In the genomic region with DNA sequence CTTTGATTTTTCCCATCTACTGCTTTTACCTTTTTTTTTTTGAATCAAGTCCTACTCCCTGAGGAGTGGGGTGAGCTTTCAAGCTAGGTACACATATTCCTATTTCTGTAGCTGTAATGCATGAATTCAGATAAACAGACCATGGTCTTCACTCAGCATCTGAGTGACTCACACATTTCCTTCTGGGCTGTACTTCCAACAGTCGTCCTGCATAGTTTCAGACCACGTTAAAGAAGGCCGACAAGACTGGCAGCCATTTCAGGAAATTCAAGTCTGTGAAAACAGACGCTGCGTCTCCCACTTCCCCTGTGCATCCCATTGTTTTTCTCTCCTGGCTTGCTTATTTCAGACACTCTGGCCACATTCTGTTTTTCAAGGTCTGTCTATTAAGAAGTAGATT, we compare ENCODE assay signal across 17 mouse cellular contexts. TPM values are rescaled to one million over a fixed set of nuclear protein-coding genes. Genes with fewer than 3 reads are reported as not detected.
DNase-seq lines count a peak whose midpoint lies in the region; ATAC-seq and TF ChIP-seq lines count a peak whose summit lies in the region.
"Had no signal": no experiment of that assay in that cellular context is flagged by ENCODE, and none has a peak within 500 bp of the region (broad histone marks: within the 10 kb centered on the region; RNA-seq: fewer than 3 reads in every experiment).

No protein-coding gene starts in this region.

- H3K9me3 ChIP-seq in forebrain, embryonic 10.5 days, result no peaks in the 10 kb centered on the region
- H3K9me3 ChIP-seq in forebrain, embryonic 16.5 days (ENCODE audit: control insufficient read depth, low read length), result no peaks in the 10 kb centered on the region
- no peaks in the 10 kb centered on the region for H3K9me3 ChIP-seq in hindbrain, embryonic 12.5 days (replicated peaks)
- no peaks in the 10 kb centered on the region for H3K9me3 ChIP-seq in hindbrain, embryonic 13.5 days
- no peaks in the 10 kb centered on the region for H3K9me3 ChIP-seq in stomach, embryonic 14.5 days (ENCODE audit: control insufficient read depth, low read depth, low read length)
- H3K9me3 ChIP-seq in stomach, postnatal 0 days (ENCODE audit: control insufficient read depth, low read length), result no peaks in the 10 kb centered on the region
- H3K9me3 ChIP-seq in stomach, embryonic 16.5 days (replicated peaks; ENCODE audit: control insufficient read depth, low read length), result no peaks in the 10 kb centered on the region
- H3K9me3 ChIP-seq: limb, embryonic 13.5 days had no signal

- no peak for DNase-seq in forebrain, embryonic 10.5 days (ENCODE audit: extremely low spot score, low spot score)
- no peak for DNase-seq in stomach, postnatal 0 days (ENCODE audit: low spot score)
- no peak for DNase-seq in spleen, postnatal 10 days (ENCODE audit: low spot score in 2 of 2)
- DNase-seq: gastrocnemius, postnatal 25 days; heart, postnatal 14 days; lung, adult 18-20 months; thymus, postnatal 4 days had no signal

- H3K4me3 ChIP-seq in forebrain, embryonic 10.5 days, result no peak overlapping the region
- H3K4me3 ChIP-seq in forebrain, embryonic 16.5 days (replicated peaks; ENCODE audit: low read length), result no peak overlapping the region
- no peak overlapping the region for H3K4me3 ChIP-seq in hindbrain, embryonic 12.5 days
- H3K4me3 ChIP-seq in hindbrain, embryonic 13.5 days, result no peak overlapping the region
- no peak overlapping the region for H3K4me3 ChIP-seq in stomach, embryonic 14.5 days (ENCODE audit: low read depth, low read length)
- H3K4me3 ChIP-seq in stomach, postnatal 0 days (ENCODE audit: low read depth, low read length), result no peak overlapping the region
- H3K4me3 ChIP-seq in stomach, embryonic 16.5 days (replicated peaks; ENCODE audit: low read length), result no peak overlapping the region
- H3K4me3 ChIP-seq: erythroblast, embryonic 14.5 days; layer of hippocampus, adult 2 months; limb, embryonic 13.5 days; myocyte had no signal

- peaks cover 48% of the 10 kb centered on the region for H3K27me3 ChIP-seq in forebrain, embryonic 10.5 days (ENCODE audit: poor library complexity, severe bottlenecking)
- H3K27me3 ChIP-seq in forebrain, embryonic 16.5 days (replicated peaks; ENCODE audit: control insufficient read depth, insufficient read depth, low read length), result no peaks in the 10 kb centered on the region
- H3K27me3 ChIP-seq in hindbrain, embryonic 12.5 days, result no peaks in the 10 kb centered on the region
- peaks cover 2% of the 10 kb centered on the region; the same call in 1 of the 2 replicates for H3K27me3 ChIP-seq in hindbrain, embryonic 13.5 days
- H3K27me3 ChIP-seq in stomach, embryonic 14.5 days (ENCODE audit: control insufficient read depth, insufficient read depth, low read length), result no peaks in the 10 kb centered on the region
- H3K27me3 ChIP-seq in stomach, postnatal 0 days (ENCODE audit: control insufficient read depth, insufficient read depth, low read length), result no peaks in the 10 kb centered on the region
- H3K27me3 ChIP-seq in stomach, embryonic 16.5 days (ENCODE audit: control insufficient read depth, insufficient read depth, low read length), result no peaks in the 10 kb centered on the region
- H3K27me3 ChIP-seq: limb, embryonic 13.5 days; Patski had no signal

- no peak overlapping the region for H3K4me2 ChIP-seq in forebrain, embryonic 16.5 days (ENCODE audit: low read length)
- no peak overlapping the region for H3K4me2 ChIP-seq in hindbrain, embryonic 12.5 days (replicated peaks)
- no peak overlapping the region for H3K4me2 ChIP-seq in hindbrain, embryonic 13.5 days
- no peak overlapping the region for H3K4me2 ChIP-seq in stomach, embryonic 14.5 days (replicated peaks; ENCODE audit: low read depth, low read length)
- no peak overlapping the region for H3K4me2 ChIP-seq in stomach, postnatal 0 days (replicated peaks; ENCODE audit: low read depth)
- no peak overlapping the region for H3K4me2 ChIP-seq in stomach, embryonic 16.5 days (ENCODE audit: low read depth, low read length)
- H3K4me2 ChIP-seq: limb, embryonic 13.5 days had no signal

- no peak for TF ChIP-seq CTCF in stomach, postnatal 0 days (IDR thresholded peaks at IDR 0.05; ENCODE audit: low read depth)

- no peak for ATAC-seq in forebrain, embryonic 16.5 days
- no peak for ATAC-seq in hindbrain, embryonic 12.5 days (ENCODE audit: low FRiP score)
- no peak for ATAC-seq in hindbrain, embryonic 13.5 days (ENCODE audit: low FRiP score)
- ATAC-seq in stomach, embryonic 14.5 days (ENCODE audit: insufficient number of reproducible peaks, insufficient read depth, low FRiP score, low read depth), result no peak
- no peak for ATAC-seq in stomach, postnatal 0 days (ENCODE audit: low FRiP score, low TSS enrichment)
- ATAC-seq in stomach, embryonic 16.5 days (ENCODE audit: insufficient read depth, low FRiP score), result no peak
- ATAC-seq: Patski had no signal

- H3K9ac ChIP-seq in forebrain, embryonic 16.5 days (replicated peaks; ENCODE audit: low read depth, low read length), result no peak overlapping the region
- H3K9ac ChIP-seq in hindbrain, embryonic 12.5 days, result no peak overlapping the region
- no peak overlapping the region for H3K9ac ChIP-seq in hindbrain, embryonic 13.5 days
- no peak overlapping the region for H3K9ac ChIP-seq in stomach, embryonic 14.5 days (replicated peaks; ENCODE audit: low read depth, low read length)
- H3K9ac ChIP-seq in stomach, postnatal 0 days (ENCODE audit: low read length), result no peak overlapping the region
- no peak overlapping the region for H3K9ac ChIP-seq in stomach, embryonic 16.5 days (ENCODE audit: low read length)
- H3K9ac ChIP-seq: limb, embryonic 13.5 days had no signal

- TF ChIP-seq EP300 in stomach, postnatal 0 days (optimal IDR thresholded peaks at IDR 0.05), result no peak

- H3K27ac ChIP-seq in forebrain, embryonic 10.5 days, result peak overlapping the region; percentile 86
- H3K27ac ChIP-seq in forebrain, embryonic 16.5 days (ENCODE audit: low read length), result no peak overlapping the region
- H3K27ac ChIP-seq in hindbrain, embryonic 12.5 days, result 0 out of 2 replicates have a peak overlapping the region, but pooled peaks have one; percentile 5
- no peak overlapping the region for H3K27ac ChIP-seq in hindbrain, embryonic 13.5 days
- H3K27ac ChIP-seq in stomach, embryonic 14.5 days (ENCODE audit: low read length), result peak overlapping the region; percentile 67
- H3K27ac ChIP-seq in stomach, postnatal 0 days (replicated peaks), result no peak overlapping the region
- peak overlapping the region; percentile 22 for H3K27ac ChIP-seq in stomach, embryonic 16.5 days (ENCODE audit: low read length)
- H3K27ac ChIP-seq: layer of hippocampus, adult 2 months had no signal

- H3K36me3 ChIP-seq in forebrain, embryonic 10.5 days (replicated peaks), result no peaks in the 10 kb centered on the region
- H3K36me3 ChIP-seq in forebrain, embryonic 16.5 days (ENCODE audit: control insufficient read depth, insufficient read depth), result no peaks in the 10 kb centered on the region
- H3K36me3 ChIP-seq in hindbrain, embryonic 12.5 days, result no peaks in the 10 kb centered on the region
- no peaks in the 10 kb centered on the region for H3K36me3 ChIP-seq in hindbrain, embryonic 13.5 days
- no peaks in the 10 kb centered on the region for H3K36me3 ChIP-seq in stomach, embryonic 14.5 days (ENCODE audit: control insufficient read depth, insufficient read depth, low read length)
- H3K36me3 ChIP-seq in stomach, postnatal 0 days (ENCODE audit: control insufficient read depth, insufficient read depth, low read length), result no peaks in the 10 kb centered on the region
- no peaks in the 10 kb centered on the region for H3K36me3 ChIP-seq in stomach, embryonic 16.5 days (ENCODE audit: control insufficient read depth, insufficient read depth, low read length)
- H3K36me3 ChIP-seq: limb, embryonic 13.5 days had no signal

- WGBS in forebrain, embryonic 10.5 days, result 86% methylated on average over 5 of the region's 5 CpGs
- WGBS in forebrain, embryonic 16.5 days, result 84% methylated on average over 5 of the region's 5 CpGs
- WGBS in hindbrain, embryonic 12.5 days, result 78% methylated on average over 5 of the region's 5 CpGs
- WGBS in hindbrain, embryonic 13.5 days, result 80% methylated on average over 5 of the region's 5 CpGs
- WGBS in stomach, embryonic 14.5 days, result 57% methylated on average over 5 of the region's 5 CpGs
- 52% methylated on average over 5 of the region's 5 CpGs for WGBS in stomach, postnatal 0 days
- 55% methylated on average over 5 of the region's 5 CpGs for WGBS in stomach, embryonic 16.5 days

- H3K4me1 ChIP-seq in forebrain, embryonic 10.5 days, result peaks cover 42% of the 10 kb centered on the region
- H3K4me1 ChIP-seq in forebrain, embryonic 16.5 days (replicated peaks; ENCODE audit: control insufficient read depth, insufficient read depth, low read length), result peaks cover 8% of the 10 kb centered on the region
- H3K4me1 ChIP-seq in hindbrain, embryonic 12.5 days, result peaks cover 12% of the 10 kb centered on the region; the same call in 1 of the 2 replicates
- H3K4me1 ChIP-seq in hindbrain, embryonic 13.5 days (replicated peaks), result peaks cover 9% of the 10 kb centered on the region
- peaks cover 15% of the 10 kb centered on the region; the same call in 1 of the 2 replicates for H3K4me1 ChIP-seq in stomach, embryonic 14.5 days (ENCODE audit: control insufficient read depth, insufficient read depth, low read length)
- H3K4me1 ChIP-seq in stomach, postnatal 0 days (replicated peaks; ENCODE audit: control insufficient read depth, insufficient read depth), result no peaks in the 10 kb centered on the region
- H3K4me1 ChIP-seq in stomach, embryonic 16.5 days (ENCODE audit: control insufficient read depth, insufficient read depth, low read length), result peaks cover 24% of the 10 kb centered on the region; the same call in 1 of the 2 replicates

RNA-seq across cellular contexts. Expression of a gene that starts 31.2 kb away (rescaled TPM):
- polyA plus RNA-seq in forebrain, embryonic 10.5 days (2016; fragmentation: Nextera tagmentation; extraction: Ambion mirVana), result 5.1 and 6.0 TPM in 2 replicates
- 3.2 and 4.4 TPM in 2 replicates for polyA plus RNA-seq in forebrain, embryonic 16.5 days (2015; fragmentation: Nextera tagmentation; extraction: Ambion mirVana)
- 8.3 and 12.4 TPM in 2 replicates for polyA plus RNA-seq in hindbrain, embryonic 12.5 days (2016; fragmentation: Nextera tagmentation; extraction: Ambion mirVana)
- 5.8 and 7.7 TPM in 2 replicates for polyA plus RNA-seq in hindbrain, embryonic 13.5 days (2015; fragmentation: Nextera tagmentation; extraction: Ambion mirVana)
- polyA plus RNA-seq in stomach, embryonic 14.5 days (2014; fragmentation: Nextera tagmentation; extraction: Ambion mirVana), result 36.7 and 47.2 TPM in 2 replicates
- polyA plus RNA-seq in stomach, postnatal 0 days (2015; fragmentation: Nextera tagmentation; extraction: Ambion mirVana), result 24.0 and 24.1 TPM in 2 replicates
- 48.7 and 49.1 TPM in 2 replicates for polyA plus RNA-seq in stomach, embryonic 16.5 days (2015; fragmentation: Nextera tagmentation; extraction: Ambion mirVana)

RNA-seq across cellular contexts. Expression of a gene that starts 57.9 kb away (rescaled TPM):
- polyA plus RNA-seq in forebrain, embryonic 10.5 days (2016; fragmentation: Nextera tagmentation; extraction: Ambion mirVana), result 101 and 114 TPM in 2 replicates
- polyA plus RNA-seq in forebrain, embryonic 16.5 days (2015; fragmentation: Nextera tagmentation; extraction: Ambion mirVana), result 25.5 and 28.6 TPM in 2 replicates
- 41.0 and 41.1 TPM in 2 replicates for polyA plus RNA-seq in hindbrain, embryonic 12.5 days (2016; fragmentation: Nextera tagmentation; extraction: Ambion mirVana)
- 15.4 and 15.5 TPM in 2 replicates for polyA plus RNA-seq in hindbrain, embryonic 13.5 days (2015; fragmentation: Nextera tagmentation; extraction: Ambion mirVana)
- polyA plus RNA-seq in stomach, embryonic 14.5 days (2014; fragmentation: Nextera tagmentation; extraction: Ambion mirVana), result 52.6 and 56.5 TPM in 2 replicates
- polyA plus RNA-seq in stomach, postnatal 0 days (2015; fragmentation: Nextera tagmentation; extraction: Ambion mirVana), result 9.5 and 10.5 TPM in 2 replicates
- 47.3 and 50.1 TPM in 2 replicates for polyA plus RNA-seq in stomach, embryonic 16.5 days (2015; fragmentation: Nextera tagmentation; extraction: Ambion mirVana)

Comparison
In these comparisons a context has a peak if more than half of its experiments do, and no peak if none do; other contexts are left out.
1. H3K27ac ChIP-seq: peak in forebrain, embryonic 10.5 days (single experiment), hindbrain, embryonic 12.5 days (single experiment), stomach, embryonic 14.5 days (single experiment) and stomach, embryonic 16.5 days (single experiment); none in forebrain, embryonic 16.5 days (single experiment), hindbrain, embryonic 13.5 days (single experiment) and stomach, postnatal 0 days (single experiment).